Mouse (Mus musculus): ENCODE results near the gene Cbs. TPM values are rescaled to one million over a fixed set of nuclear protein-coding genes. Genes with fewer than 3 reads are reported as not detected.

The Cbs gene
- polyA plus RNA-seq, 2 experiments = 4.6 to 4.8 TPM

- WGBS = 90% methylated on average over 5 of the region's 5 CpGs
- H3K9me3 ChIP-seq (ENCODE audit: control insufficient read depth, low read length) = no peaks in the 10 kb centered on the region
- H3K27me3 ChIP-seq (ENCODE audit: control insufficient read depth, insufficient read depth, low read length) = no peaks in the 10 kb centered on the region
- peaks cover 41% of the 10 kb centered on the region for H3K36me3 ChIP-seq (ENCODE audit: control insufficient read depth, insufficient read depth, low read length)
- no peak overlapping the region for H3K9ac ChIP-seq (ENCODE audit: low read depth, low read length, severe bottlenecking)
- DNase-seq (ENCODE audit: low spot score) (no peak), ATAC-seq (ENCODE audit: low FRiP score, low read depth) (no peak)
- H3K4me1 ChIP-seq (ENCODE audit: control insufficient read depth, insufficient read depth, low read length) = peaks cover 14% of the 10 kb centered on the region
- no peak for TF ChIP-seq POLR2A (IDR thresholded peaks at IDR 0.05; ENCODE audit: borderline replicate concordance, extremely low read depth, insufficient read depth, insufficient read length)
- no peak overlapping the region for H3K4me2 ChIP-seq (replicated peaks; ENCODE audit: low read depth, low read length, severe bottlenecking)
- H3K4me3 ChIP-seq (replicated peaks; ENCODE audit: low read length) = no peak overlapping the region
- no peak overlapping the region for H3K27ac ChIP-seq (replicated peaks; ENCODE audit: low read depth, low read length)
Observed at GRCm38 (mm10) chr17:31656682-31657081, 19.6 kb upstream of the Cbs start.

GRCm38 (mm10) chr17:31655366-31655765 is 18.3 kb upstream of the Cbs start:
- Histone ChIP-seq H3K27me3 (ENCODE audit: control insufficient read depth, insufficient read depth, low read length) (no peaks in the 10 kb centered on the region), H3K9ac (ENCODE audit: low read depth, low read length, severe bottlenecking) (no peak overlapping the region), H3K4me2 (replicated peaks; ENCODE audit: low read depth, low read length, severe bottlenecking) (no peak overlapping the region), H3K4me1 (ENCODE audit: control insufficient read depth, insufficient read depth, low read length) (peaks cover 14% of the 10 kb centered on the region), H3K36me3 (ENCODE audit: control insufficient read depth, insufficient read depth, low read length) (peaks cover 54% of the 10 kb centered on the region), H3K9me3 (ENCODE audit: control insufficient read depth, low read length) (no peaks in the 10 kb centered on the region), H3K4me3 (replicated peaks; ENCODE audit: low read length) (no peak overlapping the region), H3K27ac (replicated peaks; ENCODE audit: low read depth, low read length) (no peak overlapping the region)
- ATAC-seq (ENCODE audit: low FRiP score, low read depth) (no peak), DNase-seq (ENCODE audit: low spot score) (no peak)
- TF ChIP-seq POLR2A (IDR thresholded peaks at IDR 0.05; ENCODE audit: borderline replicate concordance, extremely low read depth, insufficient read depth, insufficient read length) = no peak
- 80% methylated on average over 4 of the region's 4 CpGs for WGBS

GRCm38 (mm10) chr17:31653277-31653676 is 16.2 kb upstream of the Cbs start:
- Histone ChIP-seq H3K27ac (replicated peaks; ENCODE audit: low read depth, low read length) (no peak overlapping the region), H3K9me3 (ENCODE audit: control insufficient read depth, low read length) (no peaks in the 10 kb centered on the region), H3K36me3 (ENCODE audit: control insufficient read depth, insufficient read depth, low read length) (peaks cover 75% of the 10 kb centered on the region), H3K9ac (ENCODE audit: low read depth, low read length, severe bottlenecking) (no peak overlapping the region), H3K4me1 (ENCODE audit: control insufficient read depth, insufficient read depth, low read length) (peaks cover 8% of the 10 kb centered on the region), H3K4me3 (replicated peaks; ENCODE audit: low read length) (no peak overlapping the region), H3K4me2 (replicated peaks; ENCODE audit: low read depth, low read length, severe bottlenecking) (no peak overlapping the region), H3K27me3 (ENCODE audit: control insufficient read depth, insufficient read depth, low read length) (no peaks in the 10 kb centered on the region)
- no peak for TF ChIP-seq POLR2A (IDR thresholded peaks at IDR 0.05; ENCODE audit: borderline replicate concordance, extremely low read depth, insufficient read depth, insufficient read length)
- ATAC-seq (ENCODE audit: low FRiP score, low read depth) (no peak), DNase-seq (ENCODE audit: low spot score) (no peak)
- WGBS = 86% methylated on average over 6 of the region's 6 CpGs

GRCm38 (mm10) chr17:31652152-31652551 is 15.1 kb upstream of the Cbs start:
- Histone ChIP-seq H3K9me3 (ENCODE audit: control insufficient read depth, low read length) (no peaks in the 10 kb centered on the region), H3K36me3 (ENCODE audit: control insufficient read depth, insufficient read depth, low read length) (peaks cover 86% of the 10 kb centered on the region), H3K27me3 (ENCODE audit: control insufficient read depth, insufficient read depth, low read length) (no peaks in the 10 kb centered on the region), H3K27ac (replicated peaks; ENCODE audit: low read depth, low read length) (no peak overlapping the region), H3K4me3 (replicated peaks; ENCODE audit: low read length) (no peak overlapping the region), H3K9ac (ENCODE audit: low read depth, low read length, severe bottlenecking) (no peak overlapping the region), H3K4me2 (replicated peaks; ENCODE audit: low read depth, low read length, severe bottlenecking) (no peak overlapping the region), H3K4me1 (ENCODE audit: control insufficient read depth, insufficient read depth, low read length) (peaks cover 5% of the 10 kb centered on the region)
- TF ChIP-seq POLR2A (IDR thresholded peaks at IDR 0.05; ENCODE audit: borderline replicate concordance, extremely low read depth, insufficient read depth, insufficient read length) = no peak
- DNase-seq (ENCODE audit: low spot score) (no peak), ATAC-seq (ENCODE audit: low FRiP score, low read depth) (no peak)
- 93% methylated on average over 14 of the region's 14 CpGs for WGBS

GRCm38 (mm10) chr17:31646199-31647002 is 9.4 kb upstream of the Cbs start:
- no peaks in the 10 kb centered on the region for H3K9me3 ChIP-seq (ENCODE audit: control insufficient read depth, low read length)
- 87% methylated on average over 5 of the region's 5 CpGs for WGBS
- ATAC-seq (ENCODE audit: low FRiP score, low read depth) (no peak), DNase-seq (ENCODE audit: low spot score) (no peak)
- H3K4me2 ChIP-seq (replicated peaks; ENCODE audit: low read depth, low read length, severe bottlenecking) = no peak overlapping the region
- no peak overlapping the region for H3K27ac ChIP-seq (replicated peaks; ENCODE audit: low read depth, low read length)
- no peak for TF ChIP-seq POLR2A (IDR thresholded peaks at IDR 0.05; ENCODE audit: borderline replicate concordance, extremely low read depth, insufficient read depth, insufficient read length)
- peaks cover 53% of the 10 kb centered on the region for H3K36me3 ChIP-seq (ENCODE audit: control insufficient read depth, insufficient read depth, low read length)
- no peak overlapping the region for H3K9ac ChIP-seq (ENCODE audit: low read depth, low read length, severe bottlenecking)
- H3K4me3 ChIP-seq (replicated peaks; ENCODE audit: low read length) = no peak overlapping the region
- H3K27me3 ChIP-seq (ENCODE audit: control insufficient read depth, insufficient read depth, low read length) = no peaks in the 10 kb centered on the region
- H3K4me1 ChIP-seq (ENCODE audit: control insufficient read depth, insufficient read depth, low read length) = no peaks in the 10 kb centered on the region

All from limb, embryonic 14.5 days (tissue).